Mouse (Mus musculus) liver, adult 2 months (tissue): ENCODE results near the gene Map7d2. TPM values are rescaled to one million over a fixed set of nuclear protein-coding genes. Genes with fewer than 3 reads are reported as not detected.

Experiments used
- DNase-seq: peaks from one replicate; pipeline ENCODE4 v3.0.0-alpha.2; 2011; ENCODE audit warnings: low read depth, low spot score; ENCODE audit errors: extremely low read depth
- H3K27ac ChIP-seq: fragments of 200-500 bp; replicated peaks from 2 replicates; pipeline ENCODE4 v1.5.1; 2012; ENCODE audit warnings: low read depth, mild to moderate bottlenecking, control low read depth, inconsistent platforms, low read length; ENCODE audit not compliant: insufficient read depth
- H3K27me3 ChIP-seq: fragments of 200-500 bp; 2 replicates; pipeline ENCODE4 v1.6.1; 2012; ENCODE audit warnings: mild to moderate bottlenecking, moderate library complexity, low read length, inconsistent platforms; ENCODE audit not compliant: control insufficient read depth, insufficient read depth
- H3K36me3 ChIP-seq: fragments of 200-500 bp; 2 replicates; pipeline ENCODE4 v1.6.1; 2012; ENCODE audit warnings: low read length, inconsistent platforms; ENCODE audit not compliant: control insufficient read depth, insufficient read depth
- H3K4me1 ChIP-seq: fragments of 200-500 bp; 2 replicates; pipeline ENCODE4 v1.6.1; 2011; ENCODE audit warnings: low read length; ENCODE audit not compliant: control insufficient read depth, insufficient read depth
- H3K4me3 ChIP-seq: fragments of 200-500 bp; 2 replicates; pipeline ENCODE4 v1.5.1; 2011; ENCODE audit warnings: low read depth, mild to moderate bottlenecking, control low read depth, low read length, moderate library complexity; ENCODE audit not compliant: insufficient read depth
- H3K79me2 ChIP-seq: fragments of 200-500 bp; 2 replicates; pipeline ENCODE4 v1.6.1; 2012; ENCODE audit warnings: inconsistent platforms, mild to moderate bottlenecking, low read length, moderate library complexity; ENCODE audit not compliant: control insufficient read depth, insufficient read depth
- H3K9ac ChIP-seq: fragments of 200-500 bp; 2 replicates; pipeline ENCODE4 v1.6.1; 2012; ENCODE audit warnings: low read depth, mild to moderate bottlenecking, control low read depth, inconsistent platforms, low read length
- CTCF ChIP-seq: fragments of 200-500 bp; IDR thresholded peaks from 2 replicates; pipeline ENCODE4 v1.5.1; 2011; ENCODE audit warnings: low read depth, low read length, control low read depth
- POLR2A ChIP-seq: fragments of 200-500 bp; IDR thresholded peaks from 2 replicates; pipeline ENCODE4 v1.6.1; 2011; ENCODE audit warnings: low read length, control low read depth; ENCODE audit not compliant: insufficient read depth; ENCODE audit errors: extremely low read depth
- WGBS: fragments of 180-500 bp; shearing (Covaris S2); methylation state at CpG from one replicate; pipeline ENCODE4 v1.1.7; 2018; 5-methylcytosine and 5-hydroxymethylcytosine counted together
- polyA plus RNA-seq: library from polyadenylated mRNA; depleted of rRNA; stranded (reverse); fragments of >200 nt; gene quantifications from 2 replicates; pipeline ENCODE4 v1.2.3, GENCODE M21; 2012; rRNA removed
- total RNA-seq: library from RNA; depleted of rRNA; stranded (reverse); fragments of >200 nt; gene quantifications from 2 replicates; pipeline ENCODE4 v1.2.3, GENCODE M21; 2014; rRNA removed

The Map7d2 gene
- total and polyA plus RNA-seq, 2 experiments, result not detected

DNA sequence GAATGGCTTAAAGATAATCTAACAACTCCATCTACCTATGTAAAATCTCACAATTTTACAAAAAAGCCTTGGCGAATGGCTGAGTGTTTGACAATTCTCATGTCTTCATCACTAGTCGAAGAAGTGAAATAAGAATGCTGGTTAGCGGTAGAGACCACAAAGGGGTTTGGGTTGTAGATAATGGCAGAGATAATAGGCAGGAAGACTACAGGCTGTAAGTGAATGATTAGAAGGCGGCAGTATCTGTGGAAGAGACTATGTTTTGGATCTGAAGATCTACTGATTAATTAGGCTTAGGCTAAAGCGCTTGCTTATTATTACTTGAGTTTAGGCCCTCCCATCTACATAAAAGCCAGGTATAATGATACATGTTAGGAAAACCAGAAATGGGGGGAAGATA lies 132.7 kb downstream of the Map7d2 start:
- H3K79me2 ChIP-seq, result no peaks in the 10 kb centered on the region
- TF ChIP-seq CTCF (no peak), POLR2A (no peak)
- no peak for DNase-seq
- H3K4me3 ChIP-seq, result no peak overlapping the region
- peaks cover 1% of the 10 kb centered on the region; the same call in 1 of the 2 replicates for H3K36me3 ChIP-seq
- H3K27ac ChIP-seq, result no peak overlapping the region
- H3K4me1 ChIP-seq, result no peaks in the 10 kb centered on the region
- H3K27me3 ChIP-seq, result no peaks in the 10 kb centered on the region
- H3K9ac ChIP-seq, result no peak overlapping the region
- 97% methylated on average over 5 of the region's 5 CpGs for WGBS

Other genes starting within 250 kb of the Map7d2 start
- gene Rps6ka3, start 204.3 kb upstream of the Map7d2 start, total RNA-seq, result 6.8 and 7.4 TPM in 2 replicates
- gene Rps6ka3, start 204.3 kb upstream of the Map7d2 start, polyA plus RNA-seq, result 1.8 and 3.0 TPM in 2 replicates
- gene Eif1ax, start 42.4 kb upstream of the Map7d2 start, total RNA-seq, result 13.8 and 14.8 TPM in 2 replicates
- 37.6 and 49.5 TPM in 2 replicates for gene Eif1ax, start 42.4 kb upstream of the Map7d2 start, polyA plus RNA-seq
- gene Bclaf3, start 112.1 kb downstream of the Map7d2 start, total RNA-seq, result 2.5 and 2.9 TPM in 2 replicates
- gene Bclaf3, start 112.1 kb downstream of the Map7d2 start, polyA plus RNA-seq, result 0.44 and 0.61 TPM in 2 replicates
- 1.3 and 1.9 TPM in 2 replicates for gene Sh3kbp1, start 212.7 kb downstream of the Map7d2 start, total RNA-seq
- 0.20 and 1.0 TPM in 2 replicates for gene Sh3kbp1, start 212.7 kb downstream of the Map7d2 start, polyA plus RNA-seq